Mouse (Mus musculus) liver, embryonic 12.5 days (tissue): ENCODE results near the gene Plekha8. TPM values are rescaled to one million over a fixed set of nuclear protein-coding genes. Genes with fewer than 3 reads are reported as not detected.

Source experiments
- ATAC-seq: fragments of 200-750 bp; cut with Nextera tagmentation; 2 replicates; pipeline ENCODE4 v1.8.0; 2017; ENCODE audit warnings: moderate number of reproducible peaks, mild to moderate bottlenecking, moderate library complexity
- H3K27ac ChIP-seq: fragments of 300-500 bp; sonication (generic); 2 replicates; pipeline ENCODE4 v1.5.1; 2016; ENCODE audit warnings: mild to moderate bottlenecking
- H3K27me3 ChIP-seq: fragments of 300-500 bp; sonication (generic); replicated peaks from 2 replicates; pipeline ENCODE4 v1.6.1; 2016; ENCODE audit warnings: mild to moderate bottlenecking, moderate library complexity
- H3K36me3 ChIP-seq: fragments of 300-500 bp; sonication (generic); 2 replicates; pipeline ENCODE4 v1.6.1; 2016; ENCODE audit warnings: mild to moderate bottlenecking, moderate library complexity
- H3K4me1 ChIP-seq: fragments of 300-500 bp; sonication (generic); 2 replicates; pipeline ENCODE4 v1.6.1; 2016
- H3K4me2 ChIP-seq: fragments of 300-500 bp; sonication (generic); 2 replicates; pipeline ENCODE4 v1.6.1; 2016; ENCODE audit warnings: mild to moderate bottlenecking, moderate library complexity
- H3K4me3 ChIP-seq: fragments of 300-500 bp; sonication (generic); 2 replicates; pipeline ENCODE4 v1.5.1; 2016; ENCODE audit warnings: mild to moderate bottlenecking, moderate library complexity
- H3K9ac ChIP-seq: fragments of 300-500 bp; sonication (generic); 2 replicates; pipeline ENCODE4 v1.6.1; 2016; ENCODE audit warnings: mild to moderate bottlenecking, moderate library complexity
- H3K9me3 ChIP-seq: fragments of 300-500 bp; sonication (generic); replicated peaks from 2 replicates; pipeline ENCODE4 v1.6.1; 2016; ENCODE audit warnings: mild to moderate bottlenecking, moderate library complexity
- WGBS: fragments of 180-500 bp; shearing (Covaris S2); methylation state at CpG from one replicate; pipeline ENCODE4 v1.1.7; 2016; ENCODE audit not compliant: insufficient replicate concordance; 5-methylcytosine and 5-hydroxymethylcytosine counted together
- polyA plus RNA-seq: library from polyadenylated mRNA; unstranded; fragments of >200 nt; fragmentation: Nextera tagmentation; extraction: Ambion mirVana; gene quantifications from 2 replicates; pipeline ENCODE4 v1.2.1, GENCODE M21; 2016

The Plekha8 gene
- polyA plus RNA-seq, 1 experiment from 2014 or later: 5.0 TPM

GRCm38 (mm10) chr6:54606241-54606640 lies 11.3 kb downstream of the Plekha8 start:
- Histone ChIP-seq H3K27me3 (no peaks in the 10 kb centered on the region), H3K36me3 (no peaks in the 10 kb centered on the region), H3K9ac (no peak overlapping the region), H3K9me3 (no peaks in the 10 kb centered on the region), H3K27ac (no peak overlapping the region), H3K4me1 (no peaks in the 10 kb centered on the region), H3K4me2 (no peak overlapping the region), H3K4me3 (no peak overlapping the region)
- no peak for ATAC-seq
- WGBS: 54% methylated on average over 4 of the region's 4 CpGs

DNA sequence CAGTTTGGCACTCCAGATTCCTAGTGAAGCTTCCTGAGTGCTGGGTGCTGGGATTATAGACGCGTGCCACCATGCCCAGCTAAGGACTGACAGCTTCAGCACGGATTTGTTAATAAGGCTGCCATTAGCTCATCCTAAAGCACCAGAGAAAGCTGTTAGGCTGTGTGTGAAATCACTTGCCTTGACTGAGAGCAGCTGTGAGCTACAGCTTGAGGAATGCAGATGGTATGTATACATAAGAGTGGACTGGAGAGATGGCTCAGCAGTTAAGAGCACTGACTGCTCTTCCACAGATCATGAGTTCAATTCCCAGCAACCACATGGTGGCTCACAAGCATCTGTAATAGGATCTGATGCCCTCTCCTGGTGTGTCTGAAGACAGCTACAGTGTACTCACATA lies 22.5 kb downstream of the Plekha8 start:
- 77% methylated on average over 3 of the region's 3 CpGs for WGBS

GRCm38 (mm10) chr6:54619530-54619929 lies 24.6 kb downstream of the Plekha8 start:
- Histone ChIP-seq H3K4me1 (no peaks in the 10 kb centered on the region), H3K9ac (no peak overlapping the region)
- 59% methylated on average over 7 of the region's 7 CpGs for WGBS

More for the DNA sequence above, 22.5 kb downstream of the Plekha8 start:
- H3K27ac ChIP-seq: no peak overlapping the region
- no peak overlapping the region for H3K4me3 ChIP-seq
- no peaks in the 10 kb centered on the region for H3K36me3 ChIP-seq
- no peak overlapping the region for H3K4me2 ChIP-seq
- H3K27me3 ChIP-seq: no peaks in the 10 kb centered on the region
- H3K4me1 ChIP-seq: no peaks in the 10 kb centered on the region
- no peak for ATAC-seq
- no peak overlapping the region for H3K9ac ChIP-seq
- no peaks in the 10 kb centered on the region for H3K9me3 ChIP-seq

DNA sequence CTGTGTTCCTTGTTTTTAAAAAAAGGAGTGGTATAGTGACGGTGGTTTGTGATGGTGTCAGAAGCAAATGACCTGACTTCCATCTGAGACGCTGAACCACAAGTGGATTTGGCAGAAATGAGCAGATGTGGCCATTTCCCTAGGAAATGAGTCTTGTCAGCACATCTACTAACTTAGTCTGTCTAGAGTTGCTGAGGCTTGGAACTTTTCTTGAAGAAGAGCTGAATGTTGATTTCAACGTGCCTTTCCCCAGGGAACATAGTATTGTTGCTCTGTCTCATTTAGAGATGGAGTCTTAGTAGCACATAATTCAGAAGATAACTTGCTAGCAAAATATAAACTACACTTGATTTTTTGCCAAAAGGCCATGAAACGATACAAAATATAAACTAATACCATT lies 25.4 kb downstream of the Plekha8 start:
- no peak overlapping the region for H3K4me2 ChIP-seq
- 58% methylated on average over 4 of the region's 4 CpGs for WGBS
- no peak overlapping the region for H3K9ac ChIP-seq
- H3K9me3 ChIP-seq: no peaks in the 10 kb centered on the region
- H3K4me1 ChIP-seq: no peaks in the 10 kb centered on the region
- H3K4me3 ChIP-seq: no peak overlapping the region
- peaks cover 8% of the 10 kb centered on the region; the same call in 1 of the 2 replicates for H3K36me3 ChIP-seq
- H3K27me3 ChIP-seq: no peaks in the 10 kb centered on the region
- no peak overlapping the region for H3K27ac ChIP-seq
- no peak for ATAC-seq

More at GRCm38 (mm10) chr6:54619530-54619929, 24.6 kb downstream of the Plekha8 start:
- no peaks in the 10 kb centered on the region for H3K27me3 ChIP-seq
- H3K4me3 ChIP-seq: no peak overlapping the region
- H3K27ac ChIP-seq: no peak overlapping the region
- H3K4me2 ChIP-seq: no peak overlapping the region
- H3K9me3 ChIP-seq: no peaks in the 10 kb centered on the region
- no peak for ATAC-seq
- H3K36me3 ChIP-seq: peaks cover 8% of the 10 kb centered on the region; the same call in 1 of the 2 replicates

DNA sequence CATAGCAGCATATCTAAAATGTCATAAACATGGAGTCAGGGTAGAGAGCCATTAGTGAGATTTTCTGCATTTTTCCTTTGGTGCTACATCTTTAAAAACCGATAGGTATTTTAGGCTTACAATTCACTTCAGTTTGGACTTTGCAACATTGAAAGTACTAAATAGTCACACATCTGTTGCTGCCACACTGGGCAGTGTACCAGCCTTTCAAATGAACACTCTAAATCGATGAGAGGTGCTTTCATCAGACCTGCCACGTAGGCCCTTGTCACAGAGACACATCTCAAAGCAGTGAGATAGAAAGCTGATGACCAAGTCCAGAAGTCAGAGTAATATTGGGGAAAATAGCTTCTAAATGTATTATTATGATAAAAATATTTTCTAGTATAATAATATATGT lies 33.5 kb downstream of the Plekha8 start:
- no peak for ATAC-seq
- H3K36me3 ChIP-seq: peaks cover 8% of the 10 kb centered on the region; the same call in 1 of the 2 replicates
- H3K9me3 ChIP-seq: no peaks in the 10 kb centered on the region

GRCm38 (mm10) chr6:54629734-54630133 lies 34.8 kb downstream of the Plekha8 start:
- H3K9ac ChIP-seq: no peak overlapping the region
- H3K27ac ChIP-seq: no peak overlapping the region
- no peaks in the 10 kb centered on the region for H3K27me3 ChIP-seq
- H3K4me2 ChIP-seq: no peak overlapping the region
- H3K4me3 ChIP-seq: no peak overlapping the region
- H3K9me3 ChIP-seq: no peaks in the 10 kb centered on the region
- H3K4me1 ChIP-seq: no peaks in the 10 kb centered on the region
- peaks cover 3% of the 10 kb centered on the region; the same call in 1 of the 2 replicates for H3K36me3 ChIP-seq
- 36% methylated on average over 7 of the region's 7 CpGs for WGBS
- ATAC-seq: no peak

More for the DNA sequence above, 33.5 kb downstream of the Plekha8 start:
- WGBS: 74% methylated on average over 3 of the region's 3 CpGs
- Histone ChIP-seq H3K27me3 (no peaks in the 10 kb centered on the region), H3K4me2 (no peak overlapping the region), H3K4me1 (no peaks in the 10 kb centered on the region), H3K27ac (no peak overlapping the region), H3K9ac (no peak overlapping the region), H3K4me3 (no peak overlapping the region)

GRCm38 (mm10) chr6:54631462-54631861 lies 36.6 kb downstream of the Plekha8 start:
- no peaks in the 10 kb centered on the region for H3K27me3 ChIP-seq
- H3K27ac ChIP-seq: no peak overlapping the region
- no peak overlapping the region for H3K9ac ChIP-seq
- H3K4me1 ChIP-seq: no peaks in the 10 kb centered on the region
- no peak overlapping the region for H3K4me3 ChIP-seq
- no peak for ATAC-seq
- H3K9me3 ChIP-seq: no peaks in the 10 kb centered on the region
- peaks cover 3% of the 10 kb centered on the region; the same call in 1 of the 2 replicates for H3K36me3 ChIP-seq
- 49% methylated on average over 3 of the region's 3 CpGs for WGBS
- H3K4me2 ChIP-seq: no peak overlapping the region

- no peaks in the 10 kb centered on the region for H3K4me1 ChIP-seq
- ATAC-seq: no peak
- 73% methylated on average over 3 of the region's 3 CpGs for WGBS
Measured at GRCm38 (mm10) chr6:54639877-54640276, 45.0 kb downstream of the Plekha8 start.

DNA sequence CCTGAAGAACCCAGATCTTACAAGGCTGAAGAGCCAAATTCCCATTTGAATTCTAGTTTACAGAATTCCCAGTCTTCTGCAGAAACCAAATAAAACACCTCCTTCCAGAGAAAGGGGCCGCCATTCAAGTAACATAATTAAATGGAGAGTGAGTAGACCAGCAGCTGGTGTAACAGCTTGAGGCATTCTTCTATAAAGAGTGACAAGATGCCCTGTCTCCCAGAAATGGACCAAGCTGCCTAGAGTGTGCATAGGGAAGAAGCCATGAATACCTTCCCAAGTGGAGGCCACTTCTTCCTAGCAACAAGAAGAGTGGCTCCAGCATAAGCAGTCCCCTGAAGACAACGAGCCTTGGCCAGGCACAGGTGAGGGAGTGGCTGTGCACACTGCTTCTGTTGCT lies 47.0 kb downstream of the Plekha8 start:
- Histone ChIP-seq H3K4me3 (no peak overlapping the region), H3K4me1 (no peaks in the 10 kb centered on the region), H3K27ac (no peak overlapping the region), H3K27me3 (no peaks in the 10 kb centered on the region), H3K4me2 (no peak overlapping the region), H3K9me3 (no peaks in the 10 kb centered on the region), H3K36me3 (no peaks in the 10 kb centered on the region), H3K9ac (no peak overlapping the region)
- WGBS: 76% methylated on average over 2 of the region's 2 CpGs
- no peak for ATAC-seq

More at GRCm38 (mm10) chr6:54639877-54640276, 45.0 kb downstream of the Plekha8 start:
- no peak overlapping the region for H3K9ac ChIP-seq
- H3K36me3 ChIP-seq: no peaks in the 10 kb centered on the region
- no peaks in the 10 kb centered on the region for H3K9me3 ChIP-seq
- no peaks in the 10 kb centered on the region for H3K27me3 ChIP-seq
- no peak overlapping the region for H3K4me2 ChIP-seq
- H3K27ac ChIP-seq: no peak overlapping the region
- H3K4me3 ChIP-seq: no peak overlapping the region

DNA sequence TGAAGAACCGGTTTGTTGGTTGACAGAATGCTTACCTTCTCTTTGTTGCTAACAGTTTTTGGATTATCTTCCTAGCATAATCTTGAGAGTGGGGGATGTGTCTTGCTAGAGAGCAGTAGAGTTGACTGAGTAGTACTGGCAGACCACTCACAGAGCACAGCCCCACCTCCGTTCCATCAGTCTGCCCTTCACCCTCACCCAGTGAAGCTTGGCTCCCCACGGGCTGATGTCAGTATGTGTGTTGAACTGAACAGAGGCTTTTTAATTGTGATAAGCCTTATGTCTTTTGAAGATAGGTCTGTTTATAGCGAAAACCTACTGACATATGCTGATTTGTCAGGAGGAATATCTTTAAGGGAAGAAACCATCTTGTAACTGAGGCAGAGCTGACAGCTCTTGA lies 48.3 kb downstream of the Plekha8 start:
- Histone ChIP-seq H3K4me3 (no peak overlapping the region), H3K9ac (no peak overlapping the region), H3K27ac (no peak overlapping the region), H3K9me3 (no peaks in the 10 kb centered on the region), H3K4me2 (no peak overlapping the region), H3K36me3 (no peaks in the 10 kb centered on the region), H3K4me1 (no peaks in the 10 kb centered on the region), H3K27me3 (no peaks in the 10 kb centered on the region)
- ATAC-seq: peak; percentile 63; the same call in 1 of the 2 replicates
- 35% methylated on average over 4 of the region's 4 CpGs for WGBS

DNA sequence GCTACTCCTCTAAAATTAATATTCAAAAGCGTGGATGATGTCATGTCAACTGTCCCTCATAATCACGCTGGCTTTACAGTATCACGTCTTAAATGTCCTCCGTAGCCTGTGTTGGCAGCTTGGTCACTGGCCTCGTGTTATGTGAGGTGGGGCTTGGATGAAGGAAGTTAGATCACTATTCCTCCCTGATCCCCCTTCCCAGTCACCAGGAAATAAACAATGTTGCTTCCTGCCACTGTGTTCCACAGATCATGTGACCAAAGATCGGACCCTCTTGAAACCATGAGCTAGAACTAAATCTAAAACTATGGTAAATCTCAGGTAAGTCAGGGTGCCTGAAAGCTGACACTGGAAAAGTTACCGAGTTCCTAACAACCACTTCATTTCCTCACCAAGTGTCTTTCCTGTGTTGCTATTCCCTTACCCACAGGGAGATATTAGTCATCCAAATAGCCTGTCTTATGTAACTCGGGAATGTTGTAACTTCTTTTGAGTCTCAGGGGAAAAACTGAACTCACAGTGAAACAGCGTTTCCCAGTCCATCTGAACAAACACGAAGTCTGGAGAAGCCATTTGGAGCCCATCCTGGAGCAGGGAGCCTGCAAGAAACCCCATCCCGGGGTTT lies 60.7 kb downstream of the Plekha8 start:
- Histone ChIP-seq H3K27me3 (no peaks in the 10 kb centered on the region), H3K4me3 (no peak overlapping the region), H3K36me3 (no peaks in the 10 kb centered on the region), H3K9ac (no peak overlapping the region), H3K9me3 (no peaks in the 10 kb centered on the region), H3K27ac (no peak overlapping the region), H3K4me1 (no peaks in the 10 kb centered on the region), H3K4me2 (no peak overlapping the region)
- WGBS: 62% methylated on average over 11 of the region's 11 CpGs
- ATAC-seq: no peak

DNA sequence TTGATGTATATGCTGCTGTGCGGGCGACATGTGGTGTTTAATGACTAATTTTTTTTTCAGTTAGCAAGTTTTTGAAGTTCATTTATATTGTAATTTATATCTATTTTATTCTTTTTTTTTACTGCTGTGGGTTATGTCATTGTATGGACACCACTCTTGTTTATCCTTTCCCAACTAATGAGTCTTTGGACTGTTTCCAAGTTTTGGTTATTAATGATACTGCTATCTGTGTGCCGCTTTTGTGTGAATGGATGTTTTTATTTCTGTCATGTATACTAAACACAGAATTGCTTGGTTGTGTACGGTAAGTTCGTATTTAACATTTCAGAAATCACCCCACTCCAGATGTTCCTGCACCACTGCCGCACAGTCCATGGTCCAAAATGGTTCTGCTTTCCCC lies 63.0 kb downstream of the Plekha8 start:
- no peaks in the 10 kb centered on the region for H3K9me3 ChIP-seq
- no peaks in the 10 kb centered on the region for H3K27me3 ChIP-seq
- H3K27ac ChIP-seq: no peak overlapping the region
- H3K9ac ChIP-seq: no peak overlapping the region
- ATAC-seq: no peak
- H3K4me3 ChIP-seq: no peak overlapping the region
- H3K36me3 ChIP-seq: no peaks in the 10 kb centered on the region
- H3K4me1 ChIP-seq: no peaks in the 10 kb centered on the region
- WGBS: 86% methylated on average over 6 of the region's 6 CpGs
- H3K4me2 ChIP-seq: no peak overlapping the region

- no peaks in the 10 kb centered on the region for H3K4me1 ChIP-seq
- H3K4me3 ChIP-seq: no peak overlapping the region
- no peak overlapping the region for H3K27ac ChIP-seq
- 66% methylated on average over 6 of the region's 6 CpGs for WGBS
- H3K36me3 ChIP-seq: no peaks in the 10 kb centered on the region
- no peak overlapping the region for H3K9ac ChIP-seq
- no peak for ATAC-seq
- no peaks in the 10 kb centered on the region for H3K9me3 ChIP-seq
- no peaks in the 10 kb centered on the region for H3K27me3 ChIP-seq
- H3K4me2 ChIP-seq: no peak overlapping the region
Measured at GRCm38 (mm10) chr6:54669868-54670267, 75.0 kb downstream of the Plekha8 start.
